In the genomic region with DNA sequence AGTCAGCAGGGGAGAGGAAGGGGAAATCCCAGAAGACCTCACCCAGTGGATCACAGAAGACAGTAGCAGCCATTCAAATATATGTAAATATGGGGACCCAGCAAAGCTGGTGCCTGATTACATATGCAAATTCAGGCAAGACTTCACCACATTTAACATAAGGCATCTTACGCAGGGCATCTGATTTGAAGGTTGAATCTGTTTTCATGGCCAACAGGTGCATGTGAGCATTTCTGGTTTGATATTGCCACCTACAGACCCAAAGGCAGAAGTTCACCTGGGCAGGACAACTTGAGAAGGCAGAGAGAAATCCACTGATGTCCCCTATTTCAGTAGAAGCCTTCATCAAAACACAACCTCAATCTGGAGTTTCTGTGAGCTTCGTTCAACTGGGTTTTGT, we compare ENCODE assay signal across 10 mouse cellular contexts. TPM values are rescaled to one million over a fixed set of nuclear protein-coding genes. Genes with fewer than 3 reads are reported as not detected.
DNase-seq lines count a peak whose midpoint lies in the region; ATAC-seq and TF ChIP-seq lines count a peak whose summit lies in the region.
"Had no signal": no experiment of that assay in that cellular context is flagged by ENCODE, and none has a peak within 500 bp of the region (broad histone marks: within the 10 kb centered on the region; RNA-seq: fewer than 3 reads in every experiment).

No protein-coding gene starts in this region.

- 47% methylated on average over 2 of the region's 2 CpGs for WGBS in hindbrain, embryonic 14.5 days
- WGBS in hindbrain, embryonic 13.5 days: 47% methylated on average over 2 of the region's 2 CpGs
- 55% methylated on average over 2 of the region's 2 CpGs for WGBS in midbrain, postnatal 0 days
- WGBS in midbrain, embryonic 11.5 days: 56% methylated on average over 2 of the region's 2 CpGs

- TF ChIP-seq CTCF in midbrain, postnatal 0 days (IDR thresholded peaks at IDR 0.05): peak; percentile 75

- no peak; the same call in 1 of the 2 replicates for ATAC-seq in hindbrain, embryonic 14.5 days (ENCODE audit: low FRiP score)
- ATAC-seq in hindbrain, embryonic 13.5 days (ENCODE audit: low FRiP score): no peak
- ATAC-seq in midbrain, postnatal 0 days (ENCODE audit: low FRiP score): no peak
- ATAC-seq in midbrain, embryonic 11.5 days (ENCODE audit: low FRiP score): no peak

- H3K27ac ChIP-seq in hindbrain, embryonic 14.5 days: no peak overlapping the region
- H3K27ac ChIP-seq in hindbrain, embryonic 13.5 days: no peak overlapping the region
- no peak overlapping the region for H3K27ac ChIP-seq in midbrain, postnatal 0 days (ENCODE audit: low read depth, low read length)
- no peak overlapping the region for H3K27ac ChIP-seq in midbrain, embryonic 11.5 days (ENCODE audit: low read depth, low read length)
- H3K27ac ChIP-seq: heart, embryonic 15.5 days had no signal

- no peaks in the 10 kb centered on the region for H3K4me1 ChIP-seq in hindbrain, embryonic 14.5 days (replicated peaks; ENCODE audit: control insufficient read depth, insufficient read depth, low read length)
- H3K4me1 ChIP-seq in hindbrain, embryonic 13.5 days (replicated peaks): no peaks in the 10 kb centered on the region
- no peaks in the 10 kb centered on the region for H3K4me1 ChIP-seq in midbrain, postnatal 0 days (ENCODE audit: insufficient read depth, low read length)
- no peaks in the 10 kb centered on the region for H3K4me1 ChIP-seq in midbrain, embryonic 11.5 days (ENCODE audit: control insufficient read depth, insufficient read depth, low read length)
- H3K4me1 ChIP-seq: heart, embryonic 15.5 days had no signal

- peak; percentile 29 for DNase-seq in hindbrain, embryonic 14.5 days (ENCODE audit: low spot score)
- DNase-seq in midbrain, postnatal 0 days (ENCODE audit: low spot score): peak; percentile 29
- no peak for DNase-seq in midbrain, embryonic 11.5 days (ENCODE audit: low spot score, missing footprints)
- peak; percentile 66 for DNase-seq in T-cell, adult 2 months (ENCODE audit: low spot score)
- peak; percentile 15 to 16 for DNase-seq in thymus, postnatal 10 days (ENCODE audit: low spot score in 2 of 2)
- DNase-seq in ovary, postnatal 36 days (ENCODE audit: low spot score): no peak
- DNase-seq in spleen, postnatal 10 days (ENCODE audit: low spot score in 2 of 2): no peak

- H3K9me3 ChIP-seq in hindbrain, embryonic 14.5 days (ENCODE audit: control insufficient read depth, low read length): no peaks in the 10 kb centered on the region
- H3K9me3 ChIP-seq in hindbrain, embryonic 13.5 days: no peaks in the 10 kb centered on the region
- H3K9me3 ChIP-seq in midbrain, postnatal 0 days (ENCODE audit: low read length): no peaks in the 10 kb centered on the region
- H3K9me3 ChIP-seq in midbrain, embryonic 11.5 days (ENCODE audit: control insufficient read depth, low read length): no peaks in the 10 kb centered on the region
- H3K9me3 ChIP-seq: heart, embryonic 15.5 days had no signal

- no peaks in the 10 kb centered on the region for H3K36me3 ChIP-seq in hindbrain, embryonic 14.5 days (replicated peaks; ENCODE audit: control insufficient read depth, insufficient read depth)
- no peaks in the 10 kb centered on the region for H3K36me3 ChIP-seq in hindbrain, embryonic 13.5 days
- H3K36me3 ChIP-seq in midbrain, postnatal 0 days (ENCODE audit: insufficient read depth, low read length): no peaks in the 10 kb centered on the region
- no peaks in the 10 kb centered on the region for H3K36me3 ChIP-seq in midbrain, embryonic 11.5 days (ENCODE audit: control insufficient read depth, insufficient read depth, low read length)
- H3K36me3 ChIP-seq: heart, embryonic 15.5 days had no signal

- no peak overlapping the region for H3K4me3 ChIP-seq in hindbrain, embryonic 14.5 days (replicated peaks; ENCODE audit: low read length)
- H3K4me3 ChIP-seq in hindbrain, embryonic 13.5 days: no peak overlapping the region
- H3K4me3 ChIP-seq in midbrain, postnatal 0 days (ENCODE audit: low read depth, low read length): no peak overlapping the region
- no peak overlapping the region for H3K4me3 ChIP-seq in midbrain, embryonic 11.5 days (ENCODE audit: low read depth, low read length)
- H3K4me3 ChIP-seq: heart, embryonic 15.5 days had no signal

- no peaks in the 10 kb centered on the region for H3K27me3 ChIP-seq in hindbrain, embryonic 14.5 days (ENCODE audit: control insufficient read depth, insufficient read depth, low read length)
- no peaks in the 10 kb centered on the region for H3K27me3 ChIP-seq in hindbrain, embryonic 13.5 days
- H3K27me3 ChIP-seq in midbrain, postnatal 0 days (ENCODE audit: insufficient read depth, low read length): no peaks in the 10 kb centered on the region
- H3K27me3 ChIP-seq in midbrain, embryonic 11.5 days (ENCODE audit: control insufficient read depth, insufficient read depth, low read length): no peaks in the 10 kb centered on the region
- H3K27me3 ChIP-seq: heart, embryonic 15.5 days had no signal

- no peak overlapping the region for H3K9ac ChIP-seq in hindbrain, embryonic 14.5 days
- no peak overlapping the region for H3K9ac ChIP-seq in hindbrain, embryonic 13.5 days
- no peak overlapping the region for H3K9ac ChIP-seq in midbrain, postnatal 0 days (replicated peaks; ENCODE audit: low read length, poor library complexity, severe bottlenecking)
- no peak overlapping the region for H3K9ac ChIP-seq in midbrain, embryonic 11.5 days (ENCODE audit: low read length)
- H3K9ac ChIP-seq: heart, embryonic 15.5 days had no signal

- H3K4me2 ChIP-seq in hindbrain, embryonic 14.5 days (replicated peaks): no peak overlapping the region
- H3K4me2 ChIP-seq in hindbrain, embryonic 13.5 days: no peak overlapping the region
- H3K4me2 ChIP-seq in midbrain, postnatal 0 days (ENCODE audit: low read depth, low read length, poor library complexity, severe bottlenecking): no peak overlapping the region
- no peak overlapping the region for H3K4me2 ChIP-seq in midbrain, embryonic 11.5 days
- H3K4me2 ChIP-seq: heart, embryonic 15.5 days had no signal

RNA-seq across cellular contexts. Expression of a gene that starts 48.8 kb away (rescaled TPM):
- polyA plus RNA-seq in hindbrain, embryonic 14.5 days (2014; fragmentation: Nextera tagmentation; extraction: Ambion mirVana): not detected in 2 replicates
- not detected in 2 replicates for polyA plus RNA-seq in hindbrain, embryonic 13.5 days (2015; fragmentation: Nextera tagmentation; extraction: Ambion mirVana)
- not detected in 2 replicates for total RNA-seq in midbrain, postnatal 0 days (2014; rRNA removed)
- polyA plus RNA-seq in midbrain, postnatal 0 days (2015; fragmentation: Nextera tagmentation; extraction: Ambion mirVana): not detected in 2 replicates
- polyA plus RNA-seq in midbrain, embryonic 11.5 days (2014; fragmentation: Nextera tagmentation; extraction: Ambion mirVana): not detected in 2 replicates
- polyA plus RNA-seq: heart, embryonic 15.5 days; limb, embryonic 14.5 days had no signal

Comparison
In these comparisons a context has a peak if more than half of its experiments do, and no peak if none do; other contexts are left out.
1. DNase-seq: peak in hindbrain, embryonic 14.5 days (single experiment), midbrain, postnatal 0 days (single experiment), T-cell, adult 2 months (single experiment) and thymus, postnatal 10 days (2 of 2); none in midbrain, embryonic 11.5 days (single experiment), ovary, postnatal 36 days (single experiment) and spleen, postnatal 10 days (0 of 2).